Mouse (Mus musculus): ENCODE data around the gene Ganc. TPM values are rescaled to one million over a fixed set of nuclear protein-coding genes. Genes with fewer than 3 reads are reported as not detected.

The Ganc gene
- polyA plus RNA-seq, 1 experiment from 2014 or later: 10.7 TPM

- peak; percentile 98 for ATAC-seq (ENCODE audit: insufficient number of reproducible peaks, low FRiP score)
- Histone ChIP-seq H3K36me3 (peaks cover 15% of the 10 kb centered on the region; the same call in 1 of the 2 replicates), H3K4me2 (peak within 1 kb of the TSS; percentile 76), H3K9ac (peak within 1 kb of the TSS; percentile 95), H3K9me3 (replicated peaks) (no peaks in the 10 kb centered on the region), H3K27me3 (replicated peaks) (no peaks in the 10 kb centered on the region), H3K27ac (ENCODE audit: poor library complexity, severe bottlenecking) (peak within 1 kb of the TSS; percentile 99), H3K4me3 (peak within 1 kb of the TSS; percentile 95), H3K4me1 (replicated peaks) (peaks cover 12% of the 10 kb centered on the region)
- WGBS: under 1% methylated on average over 34 of the region's 34 CpGs
These were observed 508 bp downstream of the Ganc start, which contains the start of gene Tmem87a for GRCm38 (mm10) chr2:120403986-120404822. Gene Tmem87a, minus strand, starts transcription at chr2:120404113.

- no peak for ATAC-seq (ENCODE audit: insufficient number of reproducible peaks, low FRiP score)
- peak overlapping the region; percentile 95 for H3K9ac ChIP-seq
- H3K4me1 ChIP-seq (replicated peaks): peaks cover 12% of the 10 kb centered on the region
- peak overlapping the region; percentile 76 for H3K4me2 ChIP-seq
- peak overlapping the region; percentile 99 for H3K27ac ChIP-seq (ENCODE audit: poor library complexity, severe bottlenecking)
- no peaks in the 10 kb centered on the region for H3K9me3 ChIP-seq (replicated peaks)
- peaks cover 15% of the 10 kb centered on the region; the same call in 1 of the 2 replicates for H3K36me3 ChIP-seq
- peak overlapping the region; percentile 95 for H3K4me3 ChIP-seq
- H3K27me3 ChIP-seq (replicated peaks): no peaks in the 10 kb centered on the region
- WGBS: 26% methylated on average over 14 of the region's 14 CpGs
These were observed 1.4 kb downstream of the Ganc start for GRCm38 (mm10) chr2:120404823-120405765.

- H3K27me3 ChIP-seq (replicated peaks): no peaks in the 10 kb centered on the region
- 83% methylated on average over 3 of the region's 3 CpGs for WGBS
- no peak overlapping the region for H3K4me3 ChIP-seq
- no peak overlapping the region for H3K27ac ChIP-seq (ENCODE audit: poor library complexity, severe bottlenecking)
- H3K36me3 ChIP-seq: peaks cover 20% of the 10 kb centered on the region
- no peak overlapping the region for H3K4me2 ChIP-seq
- ATAC-seq (ENCODE audit: insufficient number of reproducible peaks, low FRiP score): no peak
- no peaks in the 10 kb centered on the region for H3K4me1 ChIP-seq (replicated peaks)
- no peaks in the 10 kb centered on the region for H3K9me3 ChIP-seq (replicated peaks)
- no peak overlapping the region for H3K9ac ChIP-seq
These were observed 7.5 kb downstream of the Ganc start for GRCm38 (mm10) chr2:120411096-120411628.

GRCm38 (mm10) chr2:120414113-120414512 is 10.4 kb downstream of the Ganc start:
- Histone ChIP-seq H3K4me3 (no peak overlapping the region), H3K4me2 (no peak overlapping the region)
- no peak for ATAC-seq (ENCODE audit: insufficient number of reproducible peaks, low FRiP score)

GRCm38 (mm10) chr2:120414738-120415414 is 11.2 kb downstream of the Ganc start:
- WGBS: 65% methylated on average over 1 of the region's 1 CpGs
- Histone ChIP-seq H3K27ac (ENCODE audit: poor library complexity, severe bottlenecking) (no peak overlapping the region), H3K4me2 (no peak overlapping the region), H3K4me1 (replicated peaks) (no peaks in the 10 kb centered on the region), H3K36me3 (peaks cover 15% of the 10 kb centered on the region), H3K9ac (no peak overlapping the region), H3K27me3 (replicated peaks) (no peaks in the 10 kb centered on the region), H3K4me3 (no peak overlapping the region), H3K9me3 (replicated peaks) (no peaks in the 10 kb centered on the region)
- no peak for ATAC-seq (ENCODE audit: insufficient number of reproducible peaks, low FRiP score)

More at GRCm38 (mm10) chr2:120414113-120414512, 10.4 kb downstream of the Ganc start:
- Histone ChIP-seq H3K36me3 (peaks cover 15% of the 10 kb centered on the region), H3K9ac (no peak overlapping the region), H3K4me1 (replicated peaks) (no peaks in the 10 kb centered on the region), H3K27ac (ENCODE audit: poor library complexity, severe bottlenecking) (no peak overlapping the region), H3K27me3 (replicated peaks) (no peaks in the 10 kb centered on the region), H3K9me3 (replicated peaks) (no peaks in the 10 kb centered on the region)

GRCm38 (mm10) chr2:120424386-120424785 is 20.7 kb downstream of the Ganc start:
- no peak for ATAC-seq (ENCODE audit: insufficient number of reproducible peaks, low FRiP score)
- H3K9me3 ChIP-seq (replicated peaks): no peaks in the 10 kb centered on the region
- H3K9ac ChIP-seq: no peak overlapping the region
- whole genome bisulfite sequencing: 78% methylated on average over 5 of the region's 5 CpGs
- no peak overlapping the region for H3K27ac ChIP-seq (ENCODE audit: poor library complexity, severe bottlenecking)
- H3K27me3 ChIP-seq (replicated peaks): no peaks in the 10 kb centered on the region
- H3K4me1 ChIP-seq (replicated peaks): no peaks in the 10 kb centered on the region
- no peak overlapping the region for H3K4me2 ChIP-seq
- H3K4me3 ChIP-seq: no peak overlapping the region
- H3K36me3 ChIP-seq: peaks cover 5% of the 10 kb centered on the region; the same call in 1 of the 2 replicates

- no peaks in the 10 kb centered on the region for H3K36me3 ChIP-seq
- no peak overlapping the region for H3K4me2 ChIP-seq
- no peaks in the 10 kb centered on the region for H3K9me3 ChIP-seq (replicated peaks)
- no peak for ATAC-seq (ENCODE audit: insufficient number of reproducible peaks, low FRiP score)
- H3K9ac ChIP-seq: no peak overlapping the region
- 97% methylated on average over 1 of the region's 1 CpGs for WGBS
- H3K27me3 ChIP-seq (replicated peaks): no peaks in the 10 kb centered on the region
- H3K4me1 ChIP-seq (replicated peaks): no peaks in the 10 kb centered on the region; the same call in 1 of the 2 replicates
- H3K27ac ChIP-seq (ENCODE audit: poor library complexity, severe bottlenecking): no peak overlapping the region
- no peak overlapping the region for H3K4me3 ChIP-seq
These were observed 40.8 kb downstream of the Ganc start for GRCm38 (mm10) chr2:120444486-120444885.

GRCm38 (mm10) chr2:120446373-120446772 is 42.7 kb downstream of the Ganc start:
- Histone ChIP-seq H3K27me3 (replicated peaks) (no peaks in the 10 kb centered on the region), H3K9me3 (replicated peaks) (no peaks in the 10 kb centered on the region), H3K36me3 (no peaks in the 10 kb centered on the region), H3K9ac (no peak overlapping the region), H3K27ac (ENCODE audit: poor library complexity, severe bottlenecking) (no peak overlapping the region), H3K4me2 (no peak overlapping the region), H3K4me1 (replicated peaks) (peaks cover 8% of the 10 kb centered on the region; the same call in 1 of the 2 replicates), H3K4me3 (no peak overlapping the region)
- ATAC-seq (ENCODE audit: insufficient number of reproducible peaks, low FRiP score): peak; percentile 73; the same call in 1 of the 2 replicates
- WGBS: 46% methylated on average over 10 of the region's 10 CpGs

GRCm38 (mm10) chr2:120447306-120447705 is 43.6 kb downstream of the Ganc start:
- Histone ChIP-seq H3K9me3 (replicated peaks) (no peaks in the 10 kb centered on the region), H3K27me3 (replicated peaks) (no peaks in the 10 kb centered on the region), H3K9ac (no peak overlapping the region), H3K4me3 (no peak overlapping the region), H3K4me1 (replicated peaks) (peaks cover 9% of the 10 kb centered on the region; the same call in 1 of the 2 replicates), H3K36me3 (no peaks in the 10 kb centered on the region), H3K4me2 (no peak overlapping the region), H3K27ac (ENCODE audit: poor library complexity, severe bottlenecking) (no peak overlapping the region)
- 97% methylated on average over 1 of the region's 1 CpGs for WGBS
- ATAC-seq (ENCODE audit: insufficient number of reproducible peaks, low FRiP score): no peak

GRCm38 (mm10) chr2:120450724-120451123 is 47.0 kb downstream of the Ganc start:
- Histone ChIP-seq H3K27ac (ENCODE audit: poor library complexity, severe bottlenecking) (no peak overlapping the region), H3K4me3 (no peak overlapping the region), H3K9me3 (replicated peaks) (no peaks in the 10 kb centered on the region; the same call in 1 of the 2 replicates), H3K27me3 (replicated peaks) (no peaks in the 10 kb centered on the region), H3K36me3 (peaks cover 3% of the 10 kb centered on the region; the same call in 1 of the 2 replicates), H3K4me1 (replicated peaks) (peaks cover 9% of the 10 kb centered on the region; the same call in 1 of the 2 replicates), H3K4me2 (no peak overlapping the region), H3K9ac (no peak overlapping the region)
- 50% methylated on average over 6 of the region's 6 CpGs for WGBS
- ATAC-seq (ENCODE audit: insufficient number of reproducible peaks, low FRiP score): no peak
